Mouse (Mus musculus): ENCODE measurements around the gene Aktip.

The Aktip gene

GRCm38 (mm10) chr8:91199876-91200275 lies at the start of gene Aktip:
Gene Aktip (minus strand): TSS chr8:91199976.
- DNase-seq (ENCODE audit: low spot score): no peak

DNA sequence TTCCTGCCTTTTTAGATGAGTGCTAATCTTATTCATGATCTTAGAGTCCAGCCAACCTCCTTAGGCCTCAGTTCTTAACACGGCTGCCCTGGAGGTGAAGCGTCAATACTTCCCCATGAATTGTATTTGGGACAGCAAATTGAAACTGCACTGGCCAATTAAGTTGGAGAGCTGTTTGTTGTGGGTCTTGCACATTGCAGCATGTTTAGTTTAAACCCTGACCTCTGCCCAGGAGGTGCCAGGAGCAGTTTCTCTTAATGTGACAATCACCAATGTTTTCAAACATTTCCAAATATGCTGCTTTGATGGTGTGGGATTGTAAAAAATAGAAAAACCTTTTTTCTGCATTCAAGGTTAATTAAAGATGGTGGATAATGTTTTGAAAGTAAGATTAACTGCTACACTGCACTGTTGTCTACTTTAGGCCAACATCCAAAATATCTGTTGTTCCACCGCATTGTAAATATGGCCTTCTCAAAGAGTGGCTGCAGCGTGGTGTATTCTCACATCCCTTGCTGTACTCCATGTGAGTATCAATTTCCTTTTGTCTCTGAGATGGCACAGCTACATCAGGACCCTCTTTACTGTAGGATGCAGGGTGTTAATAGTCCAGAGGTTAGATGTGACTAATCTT lies 46.2 kb upstream of the Aktip start:
- DNase-seq (ENCODE audit: low spot score): no peak

DNA sequence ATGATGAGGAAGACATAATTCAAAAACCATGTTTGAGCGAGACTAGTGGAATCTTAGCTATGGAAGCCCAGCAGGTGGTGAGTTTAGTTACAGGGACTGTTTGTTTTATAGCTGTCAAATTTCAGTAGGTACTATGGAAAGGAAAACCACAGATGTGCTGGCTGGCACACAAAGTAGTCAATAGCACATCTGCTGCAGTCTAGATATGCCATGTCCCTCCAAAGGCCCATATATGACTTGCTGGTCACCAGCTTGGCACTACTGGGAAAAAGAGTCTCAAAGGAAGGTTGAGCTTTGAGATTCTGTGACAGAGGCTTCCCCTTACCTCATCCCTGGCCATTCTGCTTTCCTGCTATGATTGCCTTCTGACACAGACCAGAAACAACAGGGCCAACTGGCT lies 42.9 kb upstream of the Aktip start:
- DNase-seq (ENCODE audit: low spot score): no peak

- no peak for DNase-seq (ENCODE audit: low spot score)
Measured at GRCm38 (mm10) chr8:91241873-91242519, 42.2 kb upstream of the Aktip start.

DNA sequence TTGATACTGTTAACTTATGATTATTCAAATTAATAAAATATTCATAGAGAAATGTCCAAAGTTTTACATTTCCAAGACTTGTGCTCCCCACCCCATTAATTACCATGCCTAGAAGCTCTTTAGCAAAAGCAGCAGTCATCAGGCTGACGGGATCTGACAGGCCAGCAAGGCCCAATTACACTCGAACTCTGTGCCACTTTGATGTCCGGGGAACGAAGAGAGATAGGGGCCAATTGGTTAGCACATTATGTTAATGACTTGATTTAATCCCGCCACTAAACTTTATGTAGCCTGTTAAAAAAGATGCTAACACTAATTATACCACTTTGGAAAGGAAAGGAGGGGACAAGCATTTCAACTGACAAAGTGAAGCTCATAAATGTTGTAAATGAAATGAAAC lies 41.6 kb upstream of the Aktip start:
- DNase-seq (ENCODE audit: low spot score): no peak

DNA sequence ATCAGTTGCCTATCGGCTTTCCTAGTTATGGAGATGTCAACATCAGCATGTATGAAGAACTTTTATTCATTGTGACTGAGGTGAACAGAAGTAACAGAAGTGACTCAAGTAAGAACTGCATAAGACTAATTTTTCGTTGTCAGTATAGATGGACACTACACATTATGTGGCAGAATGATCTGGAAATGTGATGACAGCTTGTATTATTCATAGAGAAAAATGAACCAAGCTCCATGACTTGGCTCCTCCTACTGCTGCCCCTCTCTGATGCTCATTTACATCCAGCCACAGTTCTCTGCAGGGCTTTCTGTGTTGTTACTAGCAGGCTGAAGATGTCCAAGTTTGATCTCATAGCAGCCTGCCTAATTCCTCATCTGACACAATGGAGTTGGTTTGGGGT lies 37.4 kb upstream of the Aktip start:
- no peak for DNase-seq (ENCODE audit: low spot score)

DNA sequence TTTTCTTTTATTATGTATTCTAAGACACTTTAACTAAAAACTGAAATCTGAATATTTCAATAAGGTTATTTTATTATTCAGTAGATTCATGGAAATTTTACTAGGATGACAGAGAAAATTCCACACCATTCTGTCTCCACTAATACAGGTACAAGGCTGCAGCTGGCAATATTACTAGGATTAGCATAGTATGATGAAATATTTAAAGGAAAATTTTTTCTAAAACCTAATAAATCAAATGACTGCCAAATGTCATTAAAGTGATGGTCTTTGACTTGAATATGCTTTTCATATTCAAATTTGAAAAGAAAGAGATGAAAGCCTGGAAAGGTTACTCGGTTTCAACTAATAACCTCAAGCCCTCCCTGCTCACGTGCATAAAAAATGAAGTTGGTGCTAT lies 34.3 kb upstream of the Aktip start:
- DNase-seq (ENCODE audit: low spot score): no peak

DNA sequence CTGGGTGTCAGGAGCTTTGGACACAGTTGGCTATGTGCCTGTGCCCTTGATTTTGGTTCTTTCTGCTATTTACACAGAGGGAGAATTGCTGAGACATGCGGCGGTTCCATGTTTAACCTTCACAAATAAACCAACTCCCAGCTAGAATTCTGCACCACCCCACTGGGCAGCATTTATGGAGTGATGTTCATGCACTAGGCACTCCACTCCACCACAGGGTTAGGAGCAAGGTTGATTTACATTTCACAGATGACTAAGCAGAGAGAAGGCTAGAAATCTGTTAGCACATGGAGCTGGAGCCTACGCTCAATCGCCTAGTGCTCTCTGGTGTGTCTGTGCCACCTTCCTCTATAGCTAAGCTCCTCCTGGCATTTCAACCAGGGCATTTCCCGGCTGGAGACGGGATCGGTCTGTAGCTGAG lies 27.7 kb upstream of the Aktip start:
- no peak for DNase-seq (ENCODE audit: low spot score)

GRCm38 (mm10) chr8:91224227-91224626 lies 24.5 kb upstream of the Aktip start:
- no peak for DNase-seq (ENCODE audit: low spot score)

GRCm38 (mm10) chr8:91221841-91222240 lies 22.1 kb upstream of the Aktip start:
- no peak for DNase-seq (ENCODE audit: low spot score)

DNA sequence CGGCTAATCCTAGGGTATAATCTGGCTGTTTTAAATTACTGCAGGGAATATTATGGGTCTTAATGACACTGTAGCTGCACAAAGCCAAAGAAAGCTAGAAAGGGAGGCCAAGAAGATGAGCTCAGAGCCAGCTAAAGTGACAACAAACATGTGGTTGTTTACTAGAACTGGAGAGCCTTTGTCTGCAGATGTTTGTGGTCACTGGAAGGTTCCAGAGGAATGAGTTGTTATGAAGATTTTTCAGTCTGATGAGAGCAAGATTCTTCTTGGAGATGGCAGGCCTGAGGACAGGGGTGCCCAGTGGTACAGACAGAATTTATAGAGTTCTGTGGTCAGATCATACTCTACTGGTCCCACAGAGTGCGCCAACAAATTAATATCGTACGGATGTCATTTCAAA lies 18.5 kb upstream of the Aktip start:
- no peak for DNase-seq (ENCODE audit: low spot score)

DNA sequence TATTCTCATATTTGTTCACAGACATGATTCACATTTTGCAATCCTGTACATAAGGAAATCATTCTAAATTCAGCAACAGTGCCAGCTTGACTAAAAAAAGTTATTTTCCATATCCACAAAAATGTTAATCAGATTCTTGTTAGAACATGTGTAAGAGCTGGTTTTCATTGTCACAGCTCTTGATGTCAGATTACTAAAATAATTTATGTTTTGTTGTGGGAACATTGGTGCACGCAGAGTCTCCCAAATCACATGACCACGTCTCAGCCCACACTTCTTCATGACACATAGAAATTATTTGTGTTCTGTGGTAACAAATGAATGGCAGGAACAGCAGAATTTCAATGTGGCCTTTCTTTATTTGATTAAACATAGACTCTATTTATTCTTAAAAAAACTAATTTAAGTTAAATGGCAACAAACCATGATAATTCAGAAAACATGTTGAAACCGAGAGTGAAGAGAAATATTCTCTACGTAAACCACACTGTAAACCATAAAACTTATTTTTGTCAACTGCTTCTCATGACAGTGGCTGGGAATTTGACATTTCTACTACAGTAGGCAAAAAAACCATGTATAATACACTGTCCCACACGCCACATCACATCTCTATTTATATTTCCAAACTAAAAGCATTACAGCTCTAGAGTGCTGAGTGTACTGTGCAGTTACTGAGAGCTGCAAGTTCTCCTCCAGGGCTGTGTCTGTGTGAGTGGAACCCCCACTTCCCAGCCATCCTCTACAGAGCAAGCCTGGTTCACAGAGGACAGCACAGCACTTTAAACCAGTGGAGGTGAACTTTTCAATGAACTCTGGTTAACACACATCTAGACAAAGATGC lies 17.5 kb upstream of the Aktip start:
- no peak for DNase-seq (ENCODE audit: low spot score)

- DNase-seq (ENCODE audit: low spot score): no peak
Measured at GRCm38 (mm10) chr8:91214287-91214686, 14.5 kb upstream of the Aktip start.

- DNase-seq (ENCODE audit: low spot score): no peak
Measured at GRCm38 (mm10) chr8:91212948-91213347, 13.2 kb upstream of the Aktip start.

- no peak for DNase-seq (ENCODE audit: low spot score)
Measured at GRCm38 (mm10) chr8:91209658-91210057, 9.9 kb upstream of the Aktip start.

DNA sequence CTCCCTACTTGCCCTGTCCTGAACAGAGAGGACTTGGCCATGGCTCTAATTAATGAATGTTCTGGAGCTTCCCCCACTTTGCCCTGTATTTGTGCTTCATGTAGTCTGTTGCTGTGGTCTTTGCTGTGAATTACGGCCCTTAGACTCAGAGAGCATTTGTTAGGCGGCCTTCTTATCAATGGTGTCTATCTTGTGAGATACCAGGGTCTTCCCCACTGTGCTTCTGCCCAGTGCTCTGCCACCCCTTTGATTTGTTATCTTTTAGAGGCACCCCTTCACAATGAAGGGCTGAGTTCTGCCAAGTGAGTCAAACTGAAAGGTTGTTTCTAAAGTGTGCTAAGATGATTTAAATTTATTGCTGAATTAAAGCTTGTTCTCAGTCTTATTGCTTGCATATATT lies 7.9 kb upstream of the Aktip start:
- no peak for DNase-seq (ENCODE audit: low spot score)

GRCm38 (mm10) chr8:91205897-91206296 lies 6.1 kb upstream of the Aktip start:
- no peak for DNase-seq (ENCODE audit: low spot score)

DNA sequence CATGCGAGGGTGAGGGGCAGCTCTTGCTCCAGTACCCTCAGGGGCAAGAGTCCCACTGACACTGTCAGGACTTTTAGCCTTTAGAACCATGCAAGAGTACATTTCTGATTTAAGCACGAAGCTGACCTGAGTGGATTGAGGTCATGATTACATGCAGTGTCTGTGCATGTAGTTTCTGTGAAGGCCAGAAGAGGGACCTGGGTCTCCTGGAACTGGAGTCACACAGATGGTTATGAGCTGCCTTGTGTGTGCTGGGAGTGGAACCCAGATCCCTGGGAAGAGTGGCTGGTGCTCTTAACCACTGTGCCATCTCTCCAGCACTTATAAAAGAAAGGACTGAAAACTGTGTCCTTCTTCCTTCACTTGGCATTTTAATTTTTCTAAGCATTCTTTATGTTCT lies 1.4 kb upstream of the Aktip start:
- DNase-seq (ENCODE audit: low spot score): no peak

GRCm38 (mm10) chr8:91198036-91198435 lies 1.7 kb downstream of the Aktip start:
- no peak for DNase-seq (ENCODE audit: low spot score)

DNA sequence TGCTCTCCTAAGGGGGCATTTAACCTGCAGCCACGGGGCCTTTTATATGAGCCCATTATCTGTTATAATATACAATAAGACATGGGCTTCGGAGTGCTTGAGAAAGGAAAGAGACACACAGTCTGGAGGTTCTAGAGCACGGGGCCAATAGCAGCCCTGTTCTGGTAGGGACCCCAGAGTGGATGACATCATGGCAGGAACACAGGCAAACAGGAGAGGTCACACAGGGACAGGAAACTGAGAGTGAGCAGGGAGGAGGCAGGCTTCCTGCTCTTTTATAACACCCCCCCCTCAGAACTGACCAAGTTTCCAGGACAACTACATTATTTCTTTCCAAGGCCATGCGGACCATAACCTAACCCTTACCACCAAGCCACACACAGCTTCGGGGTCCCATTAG lies 2.5 kb downstream of the Aktip start:
- no peak for DNase-seq (ENCODE audit: low spot score)

DNA sequence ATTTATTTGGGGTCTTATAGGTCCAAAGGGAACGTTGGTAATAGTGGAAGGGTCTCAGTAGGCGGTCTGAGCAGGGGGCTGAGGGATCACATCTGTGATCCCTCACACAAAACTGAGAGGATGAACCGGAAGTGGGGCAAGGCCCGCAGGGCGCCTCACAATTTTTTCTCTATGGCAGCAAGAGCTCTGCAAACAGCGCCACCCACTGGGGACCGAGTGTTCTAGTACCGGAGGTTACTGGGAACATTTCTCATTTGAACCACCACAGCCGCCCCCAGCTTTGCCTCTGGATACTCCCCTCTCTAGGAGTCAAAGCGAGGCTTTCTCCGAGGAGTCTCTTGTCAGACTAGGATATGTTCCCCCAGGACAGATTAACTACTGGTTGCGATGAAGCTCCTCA lies 3.1 kb downstream of the Aktip start:
- DNase-seq (ENCODE audit: low spot score): no peak

GRCm38 (mm10) chr8:91194081-91194480 lies 5.7 kb downstream of the Aktip start:
- DNase-seq (ENCODE audit: low spot score): no peak

GRCm38 (mm10) chr8:91192941-91193340 lies 6.8 kb downstream of the Aktip start:
- no peak for DNase-seq (ENCODE audit: low spot score)

Measured in spleen, adult 12 weeks (tissue).